Mouse (Mus musculus): Measurements from ENCODE around the gene Sult2a2. TPM values are rescaled to one million over a fixed set of nuclear protein-coding genes. Genes with fewer than 3 reads are reported as not detected.
"Not testable (repeated sequence)": the region's sequence is repeated elsewhere in the genome, so short reads cannot be mapped to it uniquely, and the experiment has no call there.

The Sult2a2 gene
- 1.9 and 49.0 TPM in 2 replicates for total RNA-seq (2021)
- long read RNA-seq, experiment 1, partial matches to known transcripts: 0 of 1 reads
- long read RNA-seq, experiment 1, other reads (novel, unspliced or antisense): 0 of 1 reads
- long read RNA-seq, experiment 2, transcript Sult2a2-201 (4 exons, 741 nt): major isoform, 61 of 64 reads
- long read RNA-seq, experiment 2, partial matches to known transcripts: 0 of 64 reads
- long read RNA-seq, experiment 2, other reads (novel, unspliced or antisense): 3 of 64 reads

GRCm38 (mm10) chr7:13733205-13733604 lies at the start of gene Sult2a2:
Gene Sult2a2, plus strand, starts transcription at chr7:13733505.
- DNase-seq: not testable (repeated sequence)

GRCm38 (mm10) chr7:13813913-13814312 lies 80.6 kb downstream of the Sult2a2 start:
- DNase-seq: no peak

Other genes with a start within 250 kb of the Sult2a2 start
- not detected in 2 replicates for gene Bsph2, start 162.4 kb upstream of the Sult2a2 start, total RNA-seq (2021)
- 1.2 and 28.5 TPM in 2 replicates for gene Sult2a5, start 109.5 kb upstream of the Sult2a2 start, total RNA-seq (2021)
- 7.7 and 186 TPM in 2 replicates for gene Sult2a1, start 103.9 kb downstream of the Sult2a2 start, total RNA-seq (2021)